Mouse (Mus musculus) 416B (cell line): ENCODE measurements around the gene Tmem88.

Experiments
- DNase-seq: peaks from one replicate; pipeline ENCODE4 v3.0.0; 2011; ENCODE audit warnings: low read depth

Tmem88 gene

DNA sequence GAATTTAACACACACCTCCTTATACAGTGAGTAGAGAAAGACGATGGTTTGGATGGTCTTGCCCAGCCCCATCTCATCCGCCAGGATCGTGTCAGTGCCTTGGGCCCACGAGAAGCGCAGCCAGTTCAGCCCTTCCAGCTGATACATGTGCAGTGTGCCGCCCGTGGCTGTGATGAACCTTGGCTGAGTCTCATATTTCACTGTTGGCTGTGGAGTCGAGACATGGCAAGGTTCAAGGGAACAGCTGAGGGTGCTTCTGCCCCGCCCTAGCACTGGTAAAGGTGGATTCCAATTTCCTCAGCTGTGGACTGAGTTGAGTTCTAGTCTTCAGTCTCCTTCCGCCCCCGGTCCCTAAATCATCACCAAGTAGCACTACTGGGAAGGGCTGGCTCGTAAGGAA, 40.3 kb downstream of the Tmem88 start:
- DNase-seq, result no peak

DNA sequence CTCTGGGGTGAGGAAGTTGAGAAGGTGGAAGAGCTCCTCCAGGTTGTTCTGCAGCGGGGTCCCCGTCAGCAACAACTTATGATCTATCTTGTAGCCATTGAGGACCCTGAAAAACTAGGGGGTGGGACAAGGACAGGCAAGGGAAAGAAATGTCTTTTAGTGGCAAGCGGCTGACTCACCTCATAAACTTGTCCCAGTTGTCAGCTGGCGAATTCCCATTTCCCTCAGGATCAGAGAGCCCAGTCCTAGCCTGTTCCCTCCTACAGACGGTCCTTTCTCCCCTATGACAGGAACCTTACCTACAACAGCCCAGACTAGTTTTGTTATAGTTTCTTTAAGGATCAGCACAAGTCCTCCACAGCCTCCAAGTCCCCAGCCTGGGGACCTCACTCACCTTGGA, 41.5 kb downstream of the Tmem88 start:
- DNase-seq, result no peak
